Mouse (Mus musculus) forebrain, postnatal 0 days (tissue): ENCODE measurements at regions not wholly inside any gene's neighbourhood (a gene's known extent, or its start where the extent isn't known, plus 50 kb on each side); places are given as distances from the start of the nearest gene placed in this dataset.

ENCODE experiments used
- ATAC-seq: fragments of 200-750 bp; cut with Nextera tagmentation; 2 replicates; pipeline ENCODE4 v1.8.0; 2017; ENCODE audit warnings: mild to moderate bottlenecking, moderate library complexity
- DNase-seq: peaks from one replicate; pipeline ENCODE4 v3.0.0-alpha.2; 2015
- H3K27ac ChIP-seq: fragments of 300-500 bp; sonication (generic); 2 replicates; pipeline ENCODE4 v1.5.1; 2014; ENCODE audit warnings: low read depth, mild to moderate bottlenecking, antibody characterized with exemption, low read length, moderate library complexity, mixed read lengths
- H3K27me3 ChIP-seq: fragments of 300-500 bp; sonication (generic); 2 replicates; pipeline ENCODE4 v1.6.1; 2014; ENCODE audit warnings: mild to moderate bottlenecking, low read length, mixed read lengths; ENCODE audit not compliant: insufficient read depth
- H3K36me3 ChIP-seq: fragments of 300-500 bp; sonication (generic); 2 replicates; pipeline ENCODE4 v1.6.1; 2014; ENCODE audit warnings: mild to moderate bottlenecking, moderate library complexity; ENCODE audit not compliant: insufficient read depth
- H3K4me1 ChIP-seq: fragments of 300-500 bp; sonication (generic); 2 replicates; pipeline ENCODE4 v1.6.1; 2014; ENCODE audit warnings: antibody characterized with exemption; ENCODE audit not compliant: insufficient read depth
- H3K4me2 ChIP-seq: fragments of 300-500 bp; sonication (generic); 2 replicates; pipeline ENCODE4 v1.6.1; 2014; ENCODE audit warnings: low read depth, mild to moderate bottlenecking, moderate library complexity
- H3K4me3 ChIP-seq: fragments of 300-500 bp; sonication (generic); 2 replicates; pipeline ENCODE4 v1.5.1; 2014; ENCODE audit warnings: low read depth, low read length, mixed read lengths
- H3K9ac ChIP-seq: fragments of 300-500 bp; sonication (generic); 2 replicates; pipeline ENCODE4 v1.6.1; 2014; ENCODE audit warnings: mild to moderate bottlenecking
- H3K9me3 ChIP-seq: fragments of 300-500 bp; sonication (generic); 2 replicates; pipeline ENCODE4 v1.6.1; 2016; ENCODE audit warnings: low read length
- CTCF ChIP-seq: sonication (generic); IDR thresholded peaks from 2 replicates; pipeline ENCODE4 v1.5.1; 2016; ENCODE audit warnings: antibody characterized with exemption, control low read depth, low read depth
- WGBS: fragments of 180-500 bp; shearing (Covaris S2); extraction: QIAGEN DNeasy Blood & Tissue Kit; methylation state at CpG from one replicate; pipeline ENCODE4 v1.1.7; 2014; 5-methylcytosine and 5-hydroxymethylcytosine counted together

DNA sequence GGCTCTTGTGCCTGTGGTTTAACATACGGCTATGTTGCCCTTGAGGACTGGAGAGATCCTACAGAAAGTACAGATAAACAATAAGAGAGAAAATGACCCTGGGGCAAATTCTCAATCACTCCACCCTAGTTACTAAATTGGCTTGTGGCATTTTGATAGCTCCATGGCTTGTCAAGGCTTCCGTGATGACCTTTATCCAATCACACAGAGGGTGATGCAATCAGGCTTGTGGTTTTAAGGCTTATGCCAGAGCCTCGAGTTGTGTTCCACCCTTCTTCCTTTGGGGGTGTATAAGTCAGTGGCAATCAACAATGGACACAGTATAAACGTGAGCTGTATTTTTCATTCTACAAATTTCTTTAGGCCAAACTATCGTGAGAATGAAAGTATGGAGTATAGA, 513.5 kb upstream of the Slit2 start:
- H3K36me3 ChIP-seq: no peaks in the 10 kb centered on the region
- H3K4me2 ChIP-seq: no peak overlapping the region

DNA sequence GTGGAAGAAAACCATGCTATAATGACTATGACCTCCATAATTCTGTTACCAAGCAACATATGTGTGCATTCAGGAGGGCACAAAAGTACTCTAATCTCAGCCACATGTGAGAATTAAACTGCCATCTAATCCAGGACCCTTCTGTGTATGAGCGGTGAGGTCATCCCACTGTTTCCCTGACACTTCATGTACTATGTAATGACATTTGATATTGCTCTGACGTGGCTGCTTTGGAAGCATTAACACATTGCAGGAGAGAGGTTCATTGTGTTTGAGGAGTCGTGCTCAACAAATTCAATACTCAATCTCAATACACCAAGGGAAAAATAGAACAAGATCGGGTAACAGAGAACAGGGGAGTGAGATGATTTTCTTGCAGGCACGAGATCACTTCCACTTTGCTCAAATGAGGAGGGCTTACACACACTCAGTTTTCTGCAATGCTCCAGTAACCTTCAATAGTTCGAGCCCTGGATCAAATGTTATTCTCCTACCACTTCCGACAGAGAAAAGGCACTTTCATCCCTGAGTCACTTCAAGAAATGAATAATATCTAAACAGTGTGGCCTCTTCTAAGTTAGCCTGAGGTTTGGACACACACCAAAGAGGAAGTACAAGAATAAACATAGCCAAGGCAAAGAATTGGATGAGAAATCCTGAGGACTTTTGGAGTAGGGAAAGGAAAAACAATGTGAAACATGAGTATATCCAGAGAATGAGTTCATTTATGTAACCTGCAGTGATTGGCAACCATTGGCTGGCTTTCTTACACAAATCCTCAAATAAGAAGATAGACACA, 510.7 kb upstream of the Slit2 start:
- no peaks in the 10 kb centered on the region for H3K9me3 ChIP-seq
- H3K36me3 ChIP-seq: no peaks in the 10 kb centered on the region
- H3K9ac ChIP-seq: no peak overlapping the region
- H3K27me3 ChIP-seq: no peaks in the 10 kb centered on the region
- no peak for TF ChIP-seq CTCF
- ATAC-seq (no peak), DNase-seq (no peak)
- H3K4me3 ChIP-seq: no peak overlapping the region
- H3K4me1 ChIP-seq: no peaks in the 10 kb centered on the region
- H3K27ac ChIP-seq: no peak overlapping the region
- no peak overlapping the region for H3K4me2 ChIP-seq
- WGBS: 59% methylated on average over 7 of the region's 7 CpGs

More for the DNA sequence above, 513.5 kb upstream of the Slit2 start:
- Histone ChIP-seq H3K4me3 (no peak overlapping the region), H3K4me1 (no peaks in the 10 kb centered on the region), H3K27ac (no peak overlapping the region), H3K27me3 (no peaks in the 10 kb centered on the region), H3K9me3 (no peaks in the 10 kb centered on the region), H3K9ac (no peak overlapping the region)
- DNase-seq (no peak), ATAC-seq (no peak)
- TF ChIP-seq CTCF: no peak
- 84% methylated on average over 5 of the region's 5 CpGs for WGBS

DNA sequence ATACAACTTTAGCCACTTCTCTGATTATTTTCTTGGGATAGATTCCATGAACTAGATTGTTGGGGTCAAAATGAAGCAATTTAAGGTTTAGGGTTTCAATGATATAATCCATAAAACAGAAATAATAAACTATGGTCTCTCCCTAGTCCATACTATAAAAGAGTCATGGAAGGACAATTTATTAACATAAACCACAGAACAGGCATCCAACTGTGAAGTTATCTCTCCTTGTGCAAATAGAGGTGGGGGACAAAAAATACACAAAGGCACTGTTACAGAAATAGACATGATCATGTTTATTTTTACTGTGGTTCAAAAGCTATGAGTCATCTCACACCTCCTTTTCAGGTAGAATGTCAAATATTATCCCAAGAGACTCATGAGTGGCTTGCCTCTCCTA, 503.0 kb upstream of the Slit2 start:
- no peak overlapping the region for H3K4me2 ChIP-seq
- H3K27ac ChIP-seq: no peak overlapping the region
- no peak overlapping the region for H3K9ac ChIP-seq
- H3K27me3 ChIP-seq: no peaks in the 10 kb centered on the region
- DNase-seq (no peak), ATAC-seq (no peak)
- H3K4me3 ChIP-seq: no peak overlapping the region
- no peaks in the 10 kb centered on the region for H3K36me3 ChIP-seq
- no peaks in the 10 kb centered on the region for H3K4me1 ChIP-seq
- no peak for TF ChIP-seq CTCF
- no peaks in the 10 kb centered on the region for H3K9me3 ChIP-seq

DNA sequence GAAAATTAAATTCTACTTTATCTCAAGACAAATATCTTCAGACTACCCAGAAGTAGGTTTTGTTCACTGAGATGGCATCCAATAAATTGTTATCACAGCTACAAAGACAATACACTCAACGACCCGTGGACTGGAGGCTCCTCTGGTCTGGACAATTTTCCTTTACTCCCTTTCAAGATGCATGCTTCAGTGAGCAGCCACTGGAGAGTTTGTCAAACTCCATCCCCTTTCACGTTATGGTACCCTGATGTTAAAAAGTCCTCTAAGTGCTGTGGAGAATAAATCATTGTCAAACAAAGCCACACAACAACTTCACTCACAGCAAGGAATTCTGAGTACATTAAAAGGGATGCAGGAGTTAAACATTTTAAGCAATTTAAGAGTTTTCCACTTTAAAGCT, 486.7 kb upstream of the Slit2 start:
- H3K27me3 ChIP-seq: no peaks in the 10 kb centered on the region
- DNase-seq (no peak), ATAC-seq (no peak)
- H3K4me1 ChIP-seq: no peaks in the 10 kb centered on the region
- no peak overlapping the region for H3K9ac ChIP-seq
- no peak overlapping the region for H3K4me2 ChIP-seq
- H3K36me3 ChIP-seq: no peaks in the 10 kb centered on the region
- TF ChIP-seq CTCF: no peak
- H3K4me3 ChIP-seq: no peak overlapping the region
- H3K9me3 ChIP-seq: no peaks in the 10 kb centered on the region
- no peak overlapping the region for H3K27ac ChIP-seq
- WGBS: 14% methylated on average over 3 of the region's 3 CpGs

DNA sequence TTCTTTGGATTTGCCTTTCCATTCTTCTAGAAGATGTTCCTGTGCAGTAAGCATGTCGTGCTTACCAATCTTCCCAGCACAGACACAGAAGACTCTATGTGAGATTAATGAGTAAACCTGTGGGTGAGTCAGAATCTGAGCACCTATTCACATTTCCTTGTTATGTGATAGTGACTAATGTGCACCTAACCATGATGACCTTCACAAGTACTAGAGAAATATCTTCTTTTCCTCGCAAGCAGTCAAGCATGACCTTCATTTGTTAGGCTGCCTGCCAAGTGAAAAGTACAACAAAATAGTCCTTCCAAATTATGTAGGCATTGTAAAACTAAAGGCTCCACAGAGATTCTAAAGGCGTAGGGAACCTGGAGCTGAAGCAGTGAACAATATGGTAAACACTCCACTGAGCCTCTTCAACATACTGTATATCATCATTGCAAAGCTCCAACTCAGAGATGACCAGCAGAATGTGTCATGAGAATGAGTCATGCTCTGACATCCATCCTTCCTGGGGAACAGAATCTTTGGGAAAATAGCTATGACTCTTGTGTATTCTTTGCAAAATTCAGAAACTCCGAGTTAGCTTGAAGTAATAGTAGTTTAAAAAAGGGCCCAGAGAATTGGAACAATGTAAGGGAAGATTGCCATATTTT, 480.0 kb upstream of the Slit2 start:
- TF ChIP-seq CTCF: no peak
- no peak overlapping the region for H3K9ac ChIP-seq
- no peaks in the 10 kb centered on the region for H3K36me3 ChIP-seq
- DNase-seq (no peak), ATAC-seq (no peak)
- no peak overlapping the region for H3K4me3 ChIP-seq
- H3K27me3 ChIP-seq: no peaks in the 10 kb centered on the region
- no peaks in the 10 kb centered on the region for H3K9me3 ChIP-seq
- no peaks in the 10 kb centered on the region for H3K4me1 ChIP-seq
- 71% methylated on average over 4 of the region's 4 CpGs for WGBS
- H3K4me2 ChIP-seq: no peak overlapping the region
- no peak overlapping the region for H3K27ac ChIP-seq

DNA sequence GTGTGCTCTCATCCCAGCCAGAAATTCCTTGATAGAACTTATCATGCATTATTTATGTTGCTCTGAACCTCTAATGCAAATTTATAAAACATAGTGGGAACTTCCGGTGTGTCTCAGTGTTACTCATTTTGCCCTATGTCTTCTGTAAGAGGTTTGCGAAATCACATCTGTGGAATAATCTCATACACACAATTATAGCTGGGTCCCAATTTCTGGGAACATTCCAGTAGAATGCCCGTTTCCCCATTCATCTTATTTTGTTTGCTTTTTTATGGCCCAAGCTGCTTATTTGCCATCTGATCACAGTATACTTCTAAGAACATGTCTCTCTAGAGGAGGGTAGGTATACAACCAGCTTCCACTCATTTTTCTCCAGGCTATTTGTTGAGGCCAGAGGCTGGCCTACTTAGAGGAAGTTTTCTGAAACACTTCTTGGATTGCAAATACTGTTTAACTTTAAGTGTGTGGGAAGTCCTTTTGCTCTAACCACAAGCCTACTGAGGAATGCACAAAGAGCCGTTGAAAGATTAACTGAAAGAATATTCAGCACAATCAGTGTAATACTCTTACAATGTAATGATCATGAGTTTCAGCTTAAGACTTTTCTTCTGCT, 474.1 kb upstream of the Slit2 start:
- Histone ChIP-seq H3K27ac (no peak overlapping the region), H3K4me1 (no peaks in the 10 kb centered on the region), H3K4me2 (no peak overlapping the region), H3K27me3 (no peaks in the 10 kb centered on the region), H3K4me3 (no peak overlapping the region), H3K9me3 (no peaks in the 10 kb centered on the region), H3K36me3 (no peaks in the 10 kb centered on the region), H3K9ac (no peak overlapping the region)
- TF ChIP-seq CTCF: no peak
- ATAC-seq (no peak), DNase-seq (no peak)
- 82% methylated on average over 4 of the region's 4 CpGs for WGBS
